Mouse (Mus musculus) heart, embryonic 15.5 days (tissue): ENCODE measurements around the gene Safb. TPM values are rescaled to one million over a fixed set of nuclear protein-coding genes. Genes with fewer than 3 reads are reported as not detected.

ENCODE experiments used
- ATAC-seq: fragments of 200-750 bp; cut with Nextera tagmentation; replicated peaks from 2 replicates; pipeline ENCODE4 v1.8.0; 2017; ENCODE audit warnings: low read depth, moderate TSS enrichment; ENCODE audit not compliant: insufficient number of reproducible peaks, insufficient read depth, low FRiP score
- H3K27ac ChIP-seq: fragments of 300-500 bp; sonication (generic); 2 replicates; pipeline ENCODE4 v1.5.1; 2015; ENCODE audit warnings: mild to moderate bottlenecking, inconsistent platforms
- H3K27me3 ChIP-seq: fragments of 300-500 bp; sonication (generic); 2 replicates; pipeline ENCODE4 v1.6.1; 2015; ENCODE audit warnings: inconsistent platforms
- H3K36me3 ChIP-seq: fragments of 300-500 bp; sonication (generic); 2 replicates; pipeline ENCODE4 v1.6.1; 2015; ENCODE audit warnings: mild to moderate bottlenecking, inconsistent platforms
- H3K4me1 ChIP-seq: fragments of 300-500 bp; sonication (generic); replicated peaks from 2 replicates; pipeline ENCODE4 v1.6.1; 2015; ENCODE audit warnings: inconsistent platforms
- H3K4me2 ChIP-seq: fragments of 300-500 bp; sonication (generic); 2 replicates; pipeline ENCODE4 v1.6.1; 2015; ENCODE audit warnings: inconsistent platforms, mild to moderate bottlenecking, moderate library complexity
- H3K4me3 ChIP-seq: fragments of 300-500 bp; sonication (generic); 2 replicates; pipeline ENCODE4 v1.5.1; 2015; ENCODE audit warnings: mild to moderate bottlenecking, inconsistent platforms
- H3K9ac ChIP-seq: fragments of 300-500 bp; sonication (generic); 2 replicates; pipeline ENCODE4 v1.6.1; 2015; ENCODE audit warnings: mild to moderate bottlenecking, inconsistent platforms
- H3K9me3 ChIP-seq: fragments of 300-500 bp; sonication (generic); replicated peaks from 2 replicates; pipeline ENCODE4 v1.6.1; 2016; ENCODE audit warnings: inconsistent platforms
- WGBS: fragments of 180-500 bp; shearing (Covaris S2); methylation state at CpG from one replicate; pipeline ENCODE4 v1.1.7; 2015; ENCODE audit warnings: mixed read lengths; 5-methylcytosine and 5-hydroxymethylcytosine counted together
- polyA plus RNA-seq: library from polyadenylated mRNA; unstranded; fragments of >200 nt; fragmentation: Nextera tagmentation; extraction: Ambion mirVana; gene quantifications from 2 replicates; pipeline ENCODE4 v1.2.1, GENCODE M21; 2015

The Safb gene
- polyA plus RNA-seq, 1 experiment from 2014 or later = 71.2 TPM

- WGBS = 81% methylated on average over 8 of the region's 8 CpGs
- ATAC-seq = no peak
- Histone ChIP-seq H3K27ac (no peak overlapping the region), H3K9ac (no peak overlapping the region), H3K4me2 (no peak overlapping the region), H3K9me3 (no peaks in the 10 kb centered on the region), H3K4me1 (peaks cover 11% of the 10 kb centered on the region), H3K27me3 (no peaks in the 10 kb centered on the region), H3K36me3 (peaks cover 93% of the 10 kb centered on the region), H3K4me3 (no peak overlapping the region)
Observed at GRCm38 (mm10) chr17:56593527-56594271, 9.1 kb downstream of the Safb start.

- H3K9me3 ChIP-seq = no peaks in the 10 kb centered on the region
- no peaks in the 10 kb centered on the region for H3K27me3 ChIP-seq
- H3K4me2 ChIP-seq = no peak overlapping the region
- 93% methylated on average over 28 of the region's 28 CpGs for WGBS
- peaks cover 6% of the 10 kb centered on the region for H3K4me1 ChIP-seq
- ATAC-seq = no peak
- H3K9ac ChIP-seq = no peak overlapping the region
- no peak overlapping the region for H3K27ac ChIP-seq
- peaks cover 86% of the 10 kb centered on the region for H3K36me3 ChIP-seq
- H3K4me3 ChIP-seq = no peak overlapping the region
Observed at GRCm38 (mm10) chr17:56603186-56604069, 18.8 kb downstream of the Safb start.

GRCm38 (mm10) chr17:56604070-56604380 is 19.4 kb downstream of the Safb start:
- Histone ChIP-seq H3K4me2 (no peak overlapping the region), H3K4me3 (no peak overlapping the region), H3K4me1 (peaks cover 11% of the 10 kb centered on the region), H3K36me3 (peaks cover 86% of the 10 kb centered on the region), H3K9ac (no peak overlapping the region), H3K27ac (no peak overlapping the region), H3K27me3 (no peaks in the 10 kb centered on the region), H3K9me3 (no peaks in the 10 kb centered on the region)
- no peak for ATAC-seq
- 89% methylated on average over 9 of the region's 9 CpGs for WGBS

GRCm38 (mm10) chr17:56604422-56604821 is 19.8 kb downstream of the Safb start:
- Histone ChIP-seq H3K4me3 (no peak overlapping the region), H3K9ac (no peak overlapping the region), H3K27ac (no peak overlapping the region), H3K9me3 (no peaks in the 10 kb centered on the region), H3K4me1 (peaks cover 11% of the 10 kb centered on the region), H3K27me3 (no peaks in the 10 kb centered on the region), H3K4me2 (no peak overlapping the region), H3K36me3 (peaks cover 83% of the 10 kb centered on the region)
- 86% methylated on average over 3 of the region's 3 CpGs for WGBS
- no peak for ATAC-seq

- Histone ChIP-seq H3K4me1 (peaks cover 16% of the 10 kb centered on the region), H3K9me3 (no peaks in the 10 kb centered on the region), H3K27me3 (no peaks in the 10 kb centered on the region), H3K27ac (no peak overlapping the region), H3K36me3 (peaks cover 72% of the 10 kb centered on the region), H3K4me2 (no peak overlapping the region), H3K9ac (no peak overlapping the region), H3K4me3 (no peak overlapping the region)
- 84% methylated on average over 9 of the region's 9 CpGs for WGBS
- no peak for ATAC-seq
Observed at GRCm38 (mm10) chr17:56605431-56605830, 20.8 kb downstream of the Safb start.

- no peak overlapping the region for H3K9ac ChIP-seq
- H3K27me3 ChIP-seq = no peaks in the 10 kb centered on the region
- 67% methylated on average over 3 of the region's 3 CpGs for WGBS
- H3K4me3 ChIP-seq = no peak overlapping the region
- H3K4me2 ChIP-seq = no peak overlapping the region
- H3K27ac ChIP-seq = no peak overlapping the region
- H3K9me3 ChIP-seq = no peaks in the 10 kb centered on the region
- peaks cover 51% of the 10 kb centered on the region for H3K36me3 ChIP-seq
- no peak for ATAC-seq
- peaks cover 27% of the 10 kb centered on the region for H3K4me1 ChIP-seq
Observed at GRCm38 (mm10) chr17:56607521-56608062, 23.0 kb downstream of the Safb start.

GRCm38 (mm10) chr17:56608699-56609098 is 24.1 kb downstream of the Safb start:
- Histone ChIP-seq H3K36me3 (peaks cover 40% of the 10 kb centered on the region), H3K4me2 (peak overlapping the region; percentile 78), H3K27ac (peak overlapping the region; percentile 80; the same call in 1 of the 2 replicates), H3K4me3 (peak overlapping the region; percentile 71), H3K27me3 (no peaks in the 10 kb centered on the region), H3K9ac (peak overlapping the region; percentile 73), H3K4me1 (peaks cover 27% of the 10 kb centered on the region), H3K9me3 (no peaks in the 10 kb centered on the region)
- 34% methylated on average over 5 of the region's 5 CpGs for WGBS
- no peak for ATAC-seq

- ATAC-seq = peak; percentile 84
- peaks cover 35% of the 10 kb centered on the region for H3K36me3 ChIP-seq
- no peaks in the 10 kb centered on the region for H3K27me3 ChIP-seq
- H3K4me2 ChIP-seq = peak within 1 kb of the TSS; percentile 78
- H3K9me3 ChIP-seq = no peaks in the 10 kb centered on the region
- under 1% methylated on average over 44 of the region's 44 CpGs for WGBS
- H3K27ac ChIP-seq = peak within 1 kb of the TSS; percentile 80
- H3K4me3 ChIP-seq = peak within 1 kb of the TSS; percentile 71
- H3K9ac ChIP-seq = peak within 1 kb of the TSS; percentile 73
- H3K4me1 ChIP-seq = peaks cover 33% of the 10 kb centered on the region
Observed at GRCm38 (mm10) chr17:56609452-56610171, 25.0 kb downstream of the Safb start, which contains the start of gene 2410015M20Rik. TSS of gene 2410015M20Rik (minus strand) at chr17:56609771.

GRCm38 (mm10) chr17:56611323-56611722 is 26.7 kb downstream of the Safb start:
- H3K27me3 ChIP-seq = no peaks in the 10 kb centered on the region
- no peak overlapping the region for H3K4me3 ChIP-seq
- H3K4me2 ChIP-seq = no peak overlapping the region
- whole genome bisulfite sequencing = 61% methylated on average over 2 of the region's 2 CpGs
- H3K36me3 ChIP-seq = peaks cover 34% of the 10 kb centered on the region
- peaks cover 42% of the 10 kb centered on the region for H3K4me1 ChIP-seq
- no peak overlapping the region for H3K9ac ChIP-seq
- ATAC-seq = no peak
- no peak overlapping the region for H3K27ac ChIP-seq
- H3K9me3 ChIP-seq = no peaks in the 10 kb centered on the region

- Histone ChIP-seq H3K9me3 (no peaks in the 10 kb centered on the region), H3K9ac (no peak overlapping the region), H3K4me3 (no peak overlapping the region), H3K36me3 (peaks cover 32% of the 10 kb centered on the region), H3K4me2 (0 out of 2 replicates have a peak overlapping the region, but pooled peaks have one; percentile 7), H3K4me1 (peaks cover 42% of the 10 kb centered on the region), H3K27me3 (no peaks in the 10 kb centered on the region), H3K27ac (no peak overlapping the region)
- ATAC-seq = no peak
- WGBS = 19% methylated on average over 14 of the region's 14 CpGs
Observed at GRCm38 (mm10) chr17:56611861-56612564, 27.4 kb downstream of the Safb start.
